Mouse (Mus musculus): ENCODE data around the gene Foxp1. TPM values are rescaled to one million over a fixed set of nuclear protein-coding genes. Genes with fewer than 3 reads are reported as not detected.

The Foxp1 gene
- polyA plus RNA-seq, 1 experiment, result 17.7 TPM

DNA sequence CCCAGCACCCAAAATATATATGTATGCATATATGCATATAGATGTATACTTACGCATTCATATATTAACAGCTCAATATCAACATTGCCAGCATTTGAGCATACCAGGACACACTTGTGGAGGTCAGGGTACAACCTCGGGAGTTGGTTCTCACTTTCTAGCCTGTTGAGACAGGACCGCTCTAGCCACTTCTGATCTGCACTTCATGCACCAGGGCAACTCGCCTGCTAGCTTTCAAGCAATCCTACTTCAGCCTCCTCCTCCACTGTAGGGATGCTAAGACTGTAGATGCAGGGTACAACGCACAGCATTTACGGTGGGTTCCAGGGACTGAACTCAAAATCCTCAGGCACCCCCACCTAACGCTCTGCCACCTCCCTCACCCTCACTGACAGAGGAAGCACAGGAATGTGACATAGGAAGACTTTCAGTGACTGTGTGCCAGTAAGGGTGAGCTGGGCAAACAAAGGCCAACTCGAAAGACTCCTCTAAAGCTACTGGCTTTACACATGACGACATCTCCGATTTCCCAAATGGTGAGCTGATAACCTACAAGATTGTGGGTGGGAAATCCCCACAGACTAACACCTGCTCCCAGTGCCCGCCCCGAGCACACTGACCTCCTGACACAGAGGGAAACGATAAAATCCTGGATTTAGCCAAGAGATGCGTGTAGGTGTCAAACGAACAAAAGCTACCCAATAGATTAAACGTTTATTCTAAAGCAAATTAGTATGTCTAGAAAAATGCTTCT lies 93.0 kb downstream of the Foxp1 start:
- no peak overlapping the region for H3K4me2 ChIP-seq (ENCODE audit: low read depth)
- H3K36me3 ChIP-seq (ENCODE audit: control insufficient read depth, insufficient read depth), result no peaks in the 10 kb centered on the region
- H3K27me3 ChIP-seq (ENCODE audit: control insufficient read depth, insufficient read depth, insufficient read length), result no peaks in the 10 kb centered on the region
- no peak overlapping the region for H3K4me3 ChIP-seq
- H3K79me2 ChIP-seq (ENCODE audit: control insufficient read depth, insufficient read depth), result no peaks in the 10 kb centered on the region
- no peak overlapping the region for H3ac ChIP-seq (ENCODE audit: control insufficient read depth, insufficient read length)
- TF ChIP-seq USF1 (IDR thresholded peaks at IDR 0.05; ENCODE audit: low read depth) (no peak), TCF12 (IDR thresholded peaks at IDR 0.05; ENCODE audit: insufficient read depth, poor library complexity, severe bottlenecking) (no peak), TCF3 (IDR thresholded peaks at IDR 0.05; ENCODE audit: insufficient read length, low read depth) (no peak), POLR2AphosphoS2 (IDR thresholded peaks at IDR 0.05; ENCODE audit: insufficient read length, low read depth) (no peak), SRF (IDR thresholded peaks at IDR 0.05; ENCODE audit: control insufficient read depth, insufficient read length, low read depth) (no peak), E2F4 (IDR thresholded peaks at IDR 0.05; ENCODE audit: insufficient read depth) (no peak), MYOG (IDR thresholded peaks at IDR 0.05; ENCODE audit: control insufficient read depth in 1 of 3, insufficient read depth in 1 of 3, insufficient read length in 2 of 3, low read depth in 2 of 3) (no peak), POLR2A (IDR thresholded peaks at IDR 0.05; ENCODE audit: insufficient read length, low read depth) (no peak), CEBPB (IDR thresholded peaks at IDR 0.05; ENCODE audit: insufficient read depth, poor library complexity, severe bottlenecking) (no peak), MAX (IDR thresholded peaks at IDR 0.05; ENCODE audit: low read depth) (no peak), REST (IDR thresholded peaks at IDR 0.05; ENCODE audit: insufficient read depth, insufficient read length) (no peak)

DNA sequence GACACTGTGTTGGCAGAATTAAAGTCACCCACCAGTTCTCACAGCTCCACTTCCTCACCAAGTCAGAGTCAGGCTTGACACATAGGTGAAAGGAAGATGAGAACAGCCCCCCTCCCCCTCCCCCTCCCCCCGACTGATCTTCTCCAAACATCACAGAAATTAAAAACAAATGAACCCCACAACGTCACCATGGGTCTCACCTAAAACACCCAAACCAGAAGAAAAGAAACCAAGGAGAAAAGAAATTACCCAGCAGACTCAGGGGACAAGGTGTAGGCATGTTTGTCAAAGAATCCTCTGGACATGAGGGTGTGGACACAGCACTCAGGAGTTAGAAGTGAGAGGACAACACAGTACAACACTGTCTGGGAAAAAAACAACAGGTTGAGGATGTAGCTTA lies 93.6 kb downstream of the Foxp1 start:
- H3K27me3 ChIP-seq (ENCODE audit: control insufficient read depth, insufficient read depth, insufficient read length), result no peaks in the 10 kb centered on the region
- H3ac ChIP-seq (ENCODE audit: control insufficient read depth, insufficient read length), result no peak overlapping the region
- H3K79me2 ChIP-seq (ENCODE audit: control insufficient read depth, insufficient read depth), result no peaks in the 10 kb centered on the region
- TF ChIP-seq MAX (IDR thresholded peaks at IDR 0.05; ENCODE audit: low read depth), result no peak
- no peak for TF ChIP-seq POLR2AphosphoS2 (IDR thresholded peaks at IDR 0.05; ENCODE audit: insufficient read length, low read depth)
- TF ChIP-seq SRF (IDR thresholded peaks at IDR 0.05; ENCODE audit: control insufficient read depth, insufficient read length, low read depth), result no peak
- no peak for TF ChIP-seq CEBPB (IDR thresholded peaks at IDR 0.05; ENCODE audit: insufficient read depth, poor library complexity, severe bottlenecking)
- TF ChIP-seq TCF12 (IDR thresholded peaks at IDR 0.05; ENCODE audit: insufficient read depth, poor library complexity, severe bottlenecking), result no peak
- no peak for TF ChIP-seq TCF3 (IDR thresholded peaks at IDR 0.05; ENCODE audit: insufficient read length, low read depth)
- no peak for TF ChIP-seq USF1 (IDR thresholded peaks at IDR 0.05; ENCODE audit: low read depth)
- no peak for TF ChIP-seq MYOG (IDR thresholded peaks at IDR 0.05; ENCODE audit: control insufficient read depth in 1 of 3, insufficient read depth in 1 of 3, insufficient read length in 2 of 3, low read depth in 2 of 3)
- H3K4me2 ChIP-seq (ENCODE audit: low read depth), result no peak overlapping the region
- H3K4me3 ChIP-seq, result no peak overlapping the region
- H3K36me3 ChIP-seq (ENCODE audit: control insufficient read depth, insufficient read depth), result no peaks in the 10 kb centered on the region

DNA sequence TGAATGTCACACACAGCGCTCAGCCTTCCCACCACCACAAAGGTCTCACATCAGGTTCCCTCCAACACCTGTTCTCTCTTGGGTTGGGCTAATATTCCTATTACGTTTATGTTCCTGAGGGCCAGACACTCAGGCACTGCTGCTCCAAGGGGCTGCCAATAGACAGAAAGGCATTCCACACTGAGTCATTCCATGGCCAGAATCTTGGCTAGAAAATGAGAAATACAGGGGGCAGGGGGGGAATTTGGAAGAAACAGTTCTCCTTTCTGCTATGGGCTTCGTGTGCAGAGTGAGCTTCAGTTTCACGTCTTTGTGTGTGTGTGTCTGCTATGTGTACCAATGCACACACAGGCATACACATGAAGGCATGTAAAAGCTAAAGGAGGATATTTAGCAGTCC lies 95.2 kb downstream of the Foxp1 start:
- Histone ChIP-seq H3K4me2 (ENCODE audit: low read depth) (no peak overlapping the region), H3K27me3 (ENCODE audit: control insufficient read depth, insufficient read depth, insufficient read length) (no peaks in the 10 kb centered on the region), H3K36me3 (ENCODE audit: control insufficient read depth, insufficient read depth) (no peaks in the 10 kb centered on the region), H3K79me2 (ENCODE audit: control insufficient read depth, insufficient read depth) (no peaks in the 10 kb centered on the region), H3ac (ENCODE audit: control insufficient read depth, insufficient read length) (no peak overlapping the region), H3K4me3 (no peak overlapping the region)
- TF ChIP-seq USF1 (IDR thresholded peaks at IDR 0.05; ENCODE audit: low read depth), result no peak
- no peak for TF ChIP-seq POLR2AphosphoS2 (IDR thresholded peaks at IDR 0.05; ENCODE audit: insufficient read length, low read depth)
- no peak for TF ChIP-seq SRF (IDR thresholded peaks at IDR 0.05; ENCODE audit: control insufficient read depth, insufficient read length, low read depth)
- TF ChIP-seq TCF12 (IDR thresholded peaks at IDR 0.05; ENCODE audit: insufficient read depth, poor library complexity, severe bottlenecking), result no peak
- no peak for TF ChIP-seq MAX (IDR thresholded peaks at IDR 0.05; ENCODE audit: low read depth)
- no peak for TF ChIP-seq MYOD1 (IDR thresholded peaks at IDR 0.05; ENCODE audit: control insufficient read depth in 1 of 3, insufficient read length in 2 of 3, low read depth in 2 of 3)
- TF ChIP-seq MYOG (IDR thresholded peaks at IDR 0.05; ENCODE audit: control insufficient read depth in 1 of 3, insufficient read depth in 1 of 3, insufficient read length in 2 of 3, low read depth in 2 of 3), result no peak

DNA sequence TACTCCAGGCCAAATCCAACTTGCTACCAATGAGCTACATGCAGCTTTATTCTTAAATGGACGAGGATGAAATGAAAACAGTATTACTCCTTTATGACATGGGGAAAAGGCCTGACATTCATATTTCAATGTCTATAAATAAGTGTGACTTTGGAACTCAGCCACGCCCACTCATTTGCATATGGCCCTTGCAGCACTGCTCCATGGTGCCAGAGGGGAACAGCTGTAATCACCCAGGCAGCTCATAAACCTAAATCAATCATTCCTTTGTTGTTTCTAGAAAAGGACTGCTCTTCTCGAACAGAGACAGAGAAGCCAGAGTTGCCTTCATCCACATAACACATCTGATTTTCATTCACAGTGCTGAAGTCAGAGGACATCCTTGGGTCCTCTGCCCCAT lies 97.5 kb downstream of the Foxp1 start:
- no peaks in the 10 kb centered on the region for H3K36me3 ChIP-seq (ENCODE audit: control insufficient read depth, insufficient read depth)
- H3K27me3 ChIP-seq (ENCODE audit: control insufficient read depth, insufficient read depth, insufficient read length), result no peaks in the 10 kb centered on the region
- no peak overlapping the region for H3K4me3 ChIP-seq
- no peak for TF ChIP-seq MAX (IDR thresholded peaks at IDR 0.05; ENCODE audit: low read depth)
- no peak for TF ChIP-seq E2F4 (IDR thresholded peaks at IDR 0.05; ENCODE audit: insufficient read depth)
- no peak for TF ChIP-seq USF1 (IDR thresholded peaks at IDR 0.05; ENCODE audit: low read depth)
- TF ChIP-seq SRF (IDR thresholded peaks at IDR 0.05; ENCODE audit: control insufficient read depth, insufficient read length, low read depth), result no peak
- TF ChIP-seq REST (IDR thresholded peaks at IDR 0.05; ENCODE audit: insufficient read depth, insufficient read length), result no peak
- TF ChIP-seq POLR2A (IDR thresholded peaks at IDR 0.05; ENCODE audit: insufficient read length, low read depth), result no peak
- TF ChIP-seq CEBPB (IDR thresholded peaks at IDR 0.05; ENCODE audit: insufficient read depth, poor library complexity, severe bottlenecking), result no peak
- TF ChIP-seq TCF3 (IDR thresholded peaks at IDR 0.05; ENCODE audit: insufficient read length, low read depth), result no peak
- peak in 1 of 3 experiments; percentile 11 for TF ChIP-seq MYOG (IDR thresholded peaks at IDR 0.05; ENCODE audit: control insufficient read depth in 1 of 3, insufficient read depth in 1 of 3, insufficient read length in 2 of 3, low read depth in 2 of 3)
- TF ChIP-seq TCF12 (IDR thresholded peaks at IDR 0.05; ENCODE audit: insufficient read depth, poor library complexity, severe bottlenecking), result no peak
- TF ChIP-seq POLR2AphosphoS2 (IDR thresholded peaks at IDR 0.05; ENCODE audit: insufficient read length, low read depth), result no peak
- peak in 2 of 3 experiments; percentile 16 to 70 for TF ChIP-seq MYOD1 (IDR thresholded peaks at IDR 0.05; ENCODE audit: control insufficient read depth in 1 of 3, insufficient read length in 2 of 3, low read depth in 2 of 3)
- H3K79me2 ChIP-seq (ENCODE audit: control insufficient read depth, insufficient read depth), result no peaks in the 10 kb centered on the region
- H3K4me2 ChIP-seq (ENCODE audit: low read depth), result no peak overlapping the region
- H3ac ChIP-seq (ENCODE audit: control insufficient read depth, insufficient read length), result no peak overlapping the region
